Mouse (Mus musculus) CH12.LX (cell line): ENCODE results near the gene Itpr2. TPM values are rescaled to one million over a fixed set of nuclear protein-coding genes. Genes with fewer than 3 reads are reported as not detected.

Experiments used
- DNase-seq: peaks from one replicate; pipeline ENCODE4 v3.0.0-alpha.2; 2013; ENCODE audit errors: extremely low read depth
- H3K27ac ChIP-seq: 2 replicates; pipeline ENCODE4 v1.5.1; 2012; ENCODE audit warnings: low read depth, mild to moderate bottlenecking, control low read depth, moderate library complexity; ENCODE audit not compliant: insufficient read depth
- H3K27me3 ChIP-seq: replicated peaks from 2 replicates; pipeline ENCODE3; 2012; ENCODE audit warnings: inconsistent platforms
- H3K36me3 ChIP-seq, 2 experiments: replicated peaks in 1 of 2; 2 replicates each; pipeline versions ENCODE3 to v1.6.1; 2012; ENCODE audit warnings: inconsistent platforms in 1 of 2, low read length in 1 of 2, mild to moderate bottlenecking in 1 of 2, mixed read lengths in 1 of 2, moderate library complexity in 1 of 2; ENCODE audit not compliant: control insufficient read depth in 1 of 2, insufficient read depth in 1 of 2
- H3K4me1 ChIP-seq, 2 experiments: 2 replicates each; pipeline ENCODE4 v1.6.1; 2012; ENCODE audit warnings: inconsistent platforms in 1 of 2, moderate library complexity in 1 of 2; ENCODE audit not compliant: insufficient read depth in 2 of 2, control insufficient read depth in 1 of 2
- H3K4me2 ChIP-seq: 2 replicates; pipeline ENCODE4 v1.6.1; 2012; ENCODE audit warnings: low read depth, mild to moderate bottlenecking, control low read depth; ENCODE audit not compliant: poor library complexity, insufficient read depth, severe bottlenecking
- H3K4me3 ChIP-seq, 3 experiments: fragments of 150-350 bp in 1 of 3; sonication (generic) in 1 of 3; replicated peaks in 1 of 3; 2 replicates each; pipeline versions ENCODE3 to v1.5.1; 2011 to 2012; ENCODE audit warnings: low read depth in 2 of 3, low read length in 2 of 3, mild to moderate bottlenecking in 2 of 3, moderate library complexity in 2 of 3, control low read depth in 1 of 3, improper control_type of control experiment in 1 of 3, inconsistent platforms in 1 of 3, mixed read lengths in 1 of 3; ENCODE audit not compliant: poor library complexity in 1 of 3
- H3K79me2 ChIP-seq: replicated peaks from 2 replicates; pipeline ENCODE4 v1.6.1; 2012; ENCODE audit warnings: mild to moderate bottlenecking, moderate library complexity; ENCODE audit not compliant: control insufficient read depth, poor library complexity, insufficient read depth, severe bottlenecking; ENCODE audit errors: extremely low read depth
- H3K9ac ChIP-seq: 2 replicates; pipeline ENCODE4 v1.6.1; 2012; ENCODE audit warnings: low read depth, mild to moderate bottlenecking, control low read depth, moderate library complexity; ENCODE audit not compliant: insufficient read depth
- H3K9me3 ChIP-seq: replicated peaks from 2 replicates; pipeline ENCODE3; 2012; ENCODE audit warnings: low read length, inconsistent platforms, mixed read lengths
- CHD2 ChIP-seq: IDR thresholded peaks from 2 replicates; pipeline ENCODE4 v1.6.1; 2011; ENCODE audit warnings: low read length, improper control_type of control experiment
- CTCF ChIP-seq, 2 experiments: IDR thresholded peaks in 1 of 2; conservative IDR thresholded peaks in 1 of 2; 2 replicates each; pipeline ENCODE4 v1.5.1; 2011 to 2012; ENCODE audit warnings: low read depth in 2 of 2, low read length in 2 of 2, improper control_type of control experiment in 1 of 2, inconsistent platforms in 1 of 2, mild to moderate bottlenecking in 1 of 2, moderate library complexity in 1 of 2
- E2F4 ChIP-seq: IDR thresholded peaks from 2 replicates; pipeline ENCODE4 v1.6.1; 2011; ENCODE audit warnings: low read depth, low read length, improper control_type of control experiment; ENCODE audit not compliant: insufficient replicate concordance
- HCFC1 ChIP-seq: IDR thresholded peaks from 2 replicates; pipeline ENCODE4 v1.6.1; 2012; ENCODE audit warnings: low read depth, mild to moderate bottlenecking, inconsistent platforms, low read length, improper control_type of control experiment
- IRF4 ChIP-seq: IDR thresholded peaks from 2 replicates; pipeline ENCODE4 v1.6.1; 2014; ENCODE audit warnings: low read depth, mild to moderate bottlenecking, inconsistent platforms, low read length, improper control_type of control experiment
- JUN ChIP-seq: IDR thresholded peaks from 2 replicates; pipeline ENCODE4 v1.6.1; 2011; ENCODE audit warnings: low read depth, mild to moderate bottlenecking, low read length, improper control_type of control experiment, moderate library complexity; ENCODE audit not compliant: insufficient read depth
- JUND ChIP-seq: conservative IDR thresholded peaks from 2 replicates; pipeline ENCODE4 v1.6.1; 2011; ENCODE audit warnings: low read depth, low read length, improper control_type of control experiment
- MAFK ChIP-seq: IDR thresholded peaks from 2 replicates; pipeline ENCODE4 v1.6.1; 2011; ENCODE audit warnings: low read length, improper control_type of control experiment; ENCODE audit not compliant: insufficient replicate concordance
- MAZ ChIP-seq: IDR thresholded peaks from 2 replicates; pipeline ENCODE4 v1.6.1; 2012; ENCODE audit warnings: low read depth, mild to moderate bottlenecking, inconsistent platforms, low read length, improper control_type of control experiment, moderate library complexity
- MXI1 ChIP-seq: IDR thresholded peaks from 2 replicates; pipeline ENCODE4 v1.6.1; 2011; ENCODE audit warnings: mild to moderate bottlenecking, low read depth, low read length, improper control_type of control experiment
- MYC ChIP-seq: IDR thresholded peaks from 2 replicates; pipeline ENCODE4 v1.6.1; 2011; ENCODE audit warnings: low read depth, mild to moderate bottlenecking, improper control_type of control experiment, low read length
- PAX5 ChIP-seq: IDR thresholded peaks from 2 replicates; pipeline ENCODE4 v1.6.1; 2012; ENCODE audit warnings: low read length, inconsistent platforms, mixed read lengths
- POLR2A ChIP-seq: IDR thresholded peaks from 2 replicates; pipeline ENCODE4 v1.6.1; 2011; ENCODE audit warnings: low read depth, mild to moderate bottlenecking, improper control_type of control experiment, low read length
- POLR2AphosphoS2 ChIP-seq: IDR thresholded peaks from 2 replicates; pipeline ENCODE4 v1.6.1; 2011; ENCODE audit warnings: low read depth, low read length, improper control_type of control experiment
- RAD21 ChIP-seq: IDR thresholded peaks from 2 replicates; pipeline ENCODE4 v1.6.1; 2011; ENCODE audit warnings: low read depth, mild to moderate bottlenecking, low read length, improper control_type of control experiment, moderate library complexity
- RCOR1 ChIP-seq: conservative IDR thresholded peaks from 2 replicates; pipeline ENCODE4 v1.6.1; 2012; ENCODE audit warnings: low read depth, mild to moderate bottlenecking, inconsistent platforms, low read length, improper control_type of control experiment
- SIN3A ChIP-seq: IDR thresholded peaks from 2 replicates; pipeline ENCODE4 v1.6.1; 2012; ENCODE audit warnings: low read length, improper control_type of control experiment, inconsistent platforms
- SMC3 ChIP-seq: IDR thresholded peaks from 2 replicates; pipeline ENCODE4 v1.6.1; 2011; ENCODE audit warnings: low read depth, low read length, improper control_type of control experiment
- TBP ChIP-seq: conservative IDR thresholded peaks from 2 replicates; pipeline ENCODE4 v1.6.1; 2011; ENCODE audit warnings: low read depth, low read length, improper control_type of control experiment
- UBTF ChIP-seq: IDR thresholded peaks from 2 replicates; pipeline ENCODE4 v1.6.1; 2012; ENCODE audit warnings: low read depth, mild to moderate bottlenecking, inconsistent platforms, low read length, improper control_type of control experiment, moderate library complexity
- USF1 ChIP-seq: IDR thresholded peaks from 2 replicates; pipeline ENCODE4 v1.6.1; 2014; ENCODE audit warnings: low read depth, mild to moderate bottlenecking, inconsistent platforms, low read length, improper control_type of control experiment
- ZKSCAN1 ChIP-seq: IDR thresholded peaks from 2 replicates; pipeline ENCODE4 v1.6.1; 2012; ENCODE audit warnings: low read depth, inconsistent platforms, low read length, improper control_type of control experiment, borderline replicate concordance
- dilution Hi-C: fragments of 300-500 bp; cut with MboI; formaldehyde crosslinking; loops from 2 replicates; pipeline ENCODE4 v1.14.3; 2020; ENCODE audit warnings: low sequenced_read_pairs; ENCODE audit not compliant: extremely low pct_unique_long_range_greater_than_20kb, extremely low pct_ligation_motif_present
- in situ Hi-C: fragments of 300-500 bp; cut with MboI; formaldehyde crosslinking; loops from 3 replicates; pipeline ENCODE4 v1.14.3; 2019; ENCODE audit warnings: low sequenced_read_pairs, low pct_ligation_motif_present, low pct_unique_long_range_greater_than_20kb, mixed read lengths
- polyA plus RNA-seq: library from polyadenylated mRNA; unstranded; fragments of >175 nt; gene quantifications from 2 replicates; pipeline ENCODE4 v1.2.1, GENCODE M21; 2012; ENCODE audit warnings: low read depth; ENCODE audit not compliant: insufficient read length
- total RNA-seq, 2 experiments: library from RNA; depleted of rRNA; stranded (reverse); fragments of 300-350 nt in 1 of 2; fragments of >200 nt in 1 of 2; gene quantifications; 2 replicates each; pipeline ENCODE4 v1.2.3; 2012 to 2014

Gene Itpr2
- total and polyA plus RNA-seq, 3 experiments, result 3.5 to 8.9 (median 4.4) TPM

DNA sequence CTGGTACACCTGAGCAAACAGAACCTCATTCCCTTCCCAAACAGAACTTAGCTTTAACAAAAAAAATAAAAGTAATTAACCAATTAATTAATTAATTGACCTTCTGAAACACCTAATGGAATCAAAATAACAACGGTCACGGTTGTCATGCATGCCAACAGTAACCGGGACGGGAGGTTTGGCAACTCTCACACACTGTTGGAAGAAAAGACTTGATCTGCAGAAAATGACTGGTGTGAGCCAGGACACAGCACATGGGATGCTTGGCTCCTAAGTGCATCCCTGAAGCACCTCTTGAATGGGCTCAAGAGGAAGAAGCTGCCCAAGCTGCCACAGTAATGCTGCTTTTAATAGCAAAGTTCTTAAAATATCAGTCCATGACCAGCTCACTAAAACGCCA lies 161.1 kb downstream of the Itpr2 start:
- in situ Hi-C loops, result no loop called here
- no peak overlapping the region for H3K4me3 ChIP-seq
- DNase-seq, result no peak
- H3K36me3 ChIP-seq, result peaks cover 0 to 6% of the 10 kb centered on the region in 2 experiments
- dilution Hi-C loops, result no loop called here
- H3K9ac ChIP-seq, result no peak overlapping the region
- no peaks in the 10 kb centered on the region for H3K79me2 ChIP-seq
- H3K27ac ChIP-seq, result no peak overlapping the region
- no peak for TF ChIP-seq IRF4
- no peak for TF ChIP-seq JUND
- TF ChIP-seq POLR2AphosphoS2, result no peak
- H3K4me2 ChIP-seq, result no peak overlapping the region
- no peaks in the 10 kb centered on the region for H3K9me3 ChIP-seq
- peaks cover 0 to 9% of the 10 kb centered on the region in 2 experiments; a peak in 1 of 4 replicates for H3K4me1 ChIP-seq
- H3K27me3 ChIP-seq, result no peaks in the 10 kb centered on the region

GRCm38 (mm10) chr6:146339779-146340178 lies 162.2 kb downstream of the Itpr2 start:
- H3K79me2 ChIP-seq, result no peaks in the 10 kb centered on the region
- no peak overlapping the region for H3K9ac ChIP-seq
- no peak overlapping the region for H3K4me2 ChIP-seq
- no peaks in the 10 kb centered on the region for H3K27me3 ChIP-seq
- peak; percentile 70 for TF ChIP-seq RAD21
- no peak for TF ChIP-seq IRF4
- TF ChIP-seq CTCF (conservative IDR thresholded peaks at IDR 0.05 in 1 of 2, IDR thresholded peaks at IDR 0.05 in 1 of 2; ENCODE audit: low read depth in 2 of 2, low read length in 2 of 2), result peak; percentile 78 to 81
- TF ChIP-seq SMC3, result peak; percentile 69
- H3K4me1 ChIP-seq, result peaks cover 0 to 9% of the 10 kb centered on the region in 2 experiments; a peak in 1 of 4 replicates
- no peak overlapping the region for H3K27ac ChIP-seq
- H3K9me3 ChIP-seq, result no peaks in the 10 kb centered on the region
- peaks cover 0 to 6% of the 10 kb centered on the region in 2 experiments for H3K36me3 ChIP-seq
- DNase-seq, result peak; percentile 70
- in situ Hi-C loops, result no loop called here
- dilution Hi-C loops, result no loop called here
- no peak overlapping the region for H3K4me3 ChIP-seq

- no peak overlapping the region for H3K4me2 ChIP-seq
- no peaks in the 10 kb centered on the region for H3K27me3 ChIP-seq
- no peak overlapping the region for H3K27ac ChIP-seq
- DNase-seq, result no peak
- H3K36me3 ChIP-seq, result peaks cover 0 to 2% of the 10 kb centered on the region in 2 experiments
- TF ChIP-seq RAD21 (no peak), MYC (no peak), RCOR1 (no peak), E2F4 (no peak), HCFC1 (no peak), POLR2A (no peak), PAX5 (no peak), ZKSCAN1 (no peak), SIN3A (no peak), MXI1 (no peak), JUND (no peak), JUN (no peak), UBTF (no peak), USF1 (no peak), CTCF (conservative IDR thresholded peaks at IDR 0.05 in 1 of 2, IDR thresholded peaks at IDR 0.05 in 1 of 2; ENCODE audit: low read depth in 2 of 2, low read length in 2 of 2) (no peak), MAZ (no peak), IRF4 (no peak), TBP (no peak), MAFK (no peak), CHD2 (no peak)
- TF ChIP-seq, all 38 proteins: peak for 0
- in situ Hi-C loops (no loop called here), dilution Hi-C loops (no loop called here)
- Histone ChIP-seq H3K9ac (no peak overlapping the region), H3K9me3 (no peaks in the 10 kb centered on the region), H3K4me1 (0 out of 4 replicates have a peak, but pooled peaks cover 0 to 5% of the 10 kb centered on the region in 2 experiments), H3K79me2 (no peaks in the 10 kb centered on the region), H3K4me3 (no peak overlapping the region)
Observed at GRCm38 (mm10) chr6:146337237-146337636, 164.8 kb downstream of the Itpr2 start.
